Mouse (Mus musculus) heart, postnatal 25 days (tissue): ENCODE measurements at regions not wholly inside any gene's neighbourhood (a gene's known extent, or its start where the extent isn't known, plus 50 kb on each side); places are given as distances from the start of the nearest gene placed in this dataset.

ENCODE experiments used
- DNase-seq: peaks from one replicate; pipeline ENCODE4 v3.0.0; 2022; ENCODE audit warnings: low spot score
- intact Hi-C: fragments of 180-260 bp; cut with DNase I; formaldehyde crosslinking; loops from one replicate; pipeline ENCODE4 v1.15.1; 2025

DNA sequence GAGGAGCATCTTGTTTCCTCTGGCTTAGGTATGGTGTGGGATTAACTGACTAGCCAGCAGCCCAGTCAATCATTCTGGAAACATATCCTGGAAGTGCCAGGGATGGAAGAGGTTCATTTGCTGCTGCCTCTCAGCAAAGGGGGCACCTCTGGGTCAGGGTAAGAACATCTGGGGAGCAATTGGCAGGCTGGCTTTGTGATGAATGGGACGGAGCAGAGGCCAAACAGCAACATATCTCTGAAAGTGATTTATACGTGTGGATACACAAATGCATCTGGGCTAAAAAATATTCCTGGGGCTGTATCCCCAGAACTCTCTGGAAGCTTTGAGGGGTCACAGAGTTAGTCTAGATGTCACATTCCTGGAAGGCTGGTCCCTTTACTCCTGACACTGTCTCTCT, 257.2 kb upstream of the Tle4 start:
- intact Hi-C loops: no loop called here

GRCm38 (mm10) chr19:14853416-14853815, 255.6 kb upstream of the Tle4 start:
- no peak for DNase-seq
- intact Hi-C loops: no loop called here

More for the DNA sequence above, 257.2 kb upstream of the Tle4 start:
- no peak for DNase-seq

DNA sequence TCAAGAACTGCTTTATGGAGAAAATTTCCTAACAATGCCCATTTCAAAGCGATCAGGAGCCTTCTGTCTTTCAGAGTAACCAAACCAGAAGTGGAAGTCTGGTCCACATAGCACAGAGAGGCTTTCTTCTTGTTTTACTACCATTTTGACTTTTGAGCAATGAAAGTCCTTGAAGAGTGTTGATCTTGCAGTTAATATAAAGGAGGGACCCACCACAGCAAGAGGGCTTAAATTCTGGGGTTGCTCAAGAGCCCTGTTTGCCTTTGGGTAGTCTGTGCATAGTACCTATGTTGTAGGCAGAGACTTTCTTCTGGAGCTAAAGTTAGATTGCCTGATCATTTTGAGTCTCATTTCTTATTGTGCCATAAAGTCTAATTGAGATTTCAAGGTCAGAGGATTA, 251.7 kb upstream of the Tle4 start:
- DNase-seq: no peak
- intact Hi-C loops: no loop called here

DNA sequence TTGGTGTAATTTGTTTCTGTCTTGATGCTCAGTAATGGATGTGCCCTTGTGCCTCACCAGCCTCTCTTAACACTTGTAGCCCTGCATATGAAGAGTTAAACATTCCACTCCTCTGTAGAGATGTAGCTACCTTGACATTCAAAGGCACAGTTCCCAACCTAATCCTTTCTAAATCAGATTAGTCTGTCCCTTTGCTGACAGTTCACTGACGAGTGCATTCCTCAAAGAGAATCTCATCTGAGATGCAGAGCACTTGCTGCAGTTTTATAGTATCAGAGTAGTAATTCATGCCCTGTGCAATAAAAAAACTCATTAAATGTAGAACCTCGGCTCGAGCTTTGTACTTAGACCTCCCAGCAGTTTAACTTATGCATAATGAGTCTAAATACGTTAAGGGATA, 249.3 kb upstream of the Tle4 start:
- intact Hi-C loops: no loop called here
- DNase-seq: no peak

DNA sequence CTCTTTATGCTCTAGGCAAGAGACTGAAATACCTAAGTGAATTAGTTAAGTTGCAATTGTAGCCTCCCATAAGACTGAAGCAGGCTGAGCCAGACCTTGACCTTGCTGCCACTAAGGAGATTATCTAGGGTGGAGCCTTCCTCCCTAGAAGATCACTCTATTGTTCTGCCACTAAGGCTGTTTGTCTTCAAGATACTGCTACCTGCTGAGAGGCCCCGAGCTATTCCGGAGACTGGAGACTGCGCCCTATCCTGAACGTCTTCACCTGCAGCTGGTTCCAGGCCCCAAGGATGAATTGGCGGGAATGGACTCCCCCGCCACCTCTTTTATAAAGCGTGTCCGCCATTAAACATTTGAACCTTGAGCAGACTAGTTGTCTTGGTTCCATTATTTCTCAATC, 237.8 kb upstream of the Tle4 start:
- DNase-seq: no peak
- intact Hi-C loops: no loop called here

DNA sequence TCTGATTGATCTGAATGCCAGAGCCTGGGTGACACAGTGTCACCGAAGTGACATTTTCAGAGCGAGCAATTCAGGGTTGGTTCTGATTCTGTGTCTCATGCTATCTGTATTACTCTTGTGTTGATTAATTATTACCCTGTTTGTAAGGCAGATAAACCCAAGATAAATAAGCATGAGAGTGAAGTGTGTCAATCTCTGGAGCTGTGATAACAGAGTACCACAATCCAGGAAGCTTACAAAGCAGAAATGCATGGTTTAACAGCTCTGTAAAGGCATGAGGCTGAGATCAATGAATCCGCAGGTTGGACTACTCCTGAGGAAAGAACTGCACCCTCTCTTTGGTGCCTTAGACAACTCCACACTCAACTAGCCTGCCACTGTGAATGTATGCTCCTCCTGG, 218.5 kb upstream of the Tle4 start:
- no peak for DNase-seq
- intact Hi-C loops: no loop called here

DNA sequence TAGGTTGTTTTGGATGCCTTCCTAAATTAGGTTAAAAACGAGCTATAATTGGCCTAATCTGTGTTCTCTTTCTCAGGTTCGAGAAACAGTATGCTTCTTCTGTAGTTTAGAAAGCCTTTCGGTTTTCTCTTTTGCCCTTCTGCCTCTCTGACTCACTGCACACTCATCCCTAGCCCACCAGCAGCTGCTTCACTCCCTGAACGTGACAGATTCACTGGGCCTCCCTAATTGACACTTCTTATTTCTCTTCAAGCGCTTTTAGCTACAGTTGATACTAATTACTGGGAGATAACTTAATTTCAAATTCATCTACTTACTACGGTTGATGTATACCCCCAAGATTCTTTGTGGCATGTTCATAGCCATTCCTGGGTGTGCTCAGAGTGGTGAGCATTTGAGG, 208.9 kb upstream of the Tle4 start:
- DNase-seq: no peak
- intact Hi-C loops: no loop called here

DNA sequence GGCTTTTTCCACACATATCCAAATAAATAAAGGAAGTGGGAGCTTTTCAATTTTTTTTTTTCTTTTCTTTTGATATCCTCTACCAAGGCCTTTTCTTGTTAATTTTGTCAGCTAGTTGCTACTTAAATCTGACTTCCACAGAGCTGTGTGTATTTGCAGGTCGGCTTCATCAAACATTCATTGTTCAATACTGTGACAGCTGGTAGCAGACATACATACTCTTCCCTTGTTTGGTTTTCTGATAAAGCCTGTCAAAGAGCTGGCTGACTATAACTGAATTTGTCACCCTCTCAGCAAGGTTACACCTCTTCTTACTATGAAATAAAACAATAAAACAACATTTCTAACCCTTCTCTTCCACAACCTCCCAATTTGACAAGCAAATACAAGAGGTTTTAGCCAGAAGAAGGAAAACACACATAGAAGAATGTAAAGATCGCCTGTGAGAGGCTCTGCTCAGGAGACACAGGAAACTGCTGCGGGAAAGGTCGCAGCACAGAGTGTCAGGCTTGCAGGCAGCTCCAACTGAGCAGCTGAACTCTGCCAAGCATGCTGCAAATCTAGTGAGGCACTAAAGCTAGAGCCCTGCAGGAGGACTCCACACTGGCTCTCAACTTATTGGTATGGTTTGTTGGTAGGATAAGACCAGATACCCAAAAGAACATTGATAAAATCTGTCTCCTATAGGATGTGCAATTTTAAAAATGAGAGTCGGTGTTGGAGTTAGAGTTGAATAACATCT, 205.2 kb upstream of the Tle4 start:
- intact Hi-C loops: no loop called here

DNA sequence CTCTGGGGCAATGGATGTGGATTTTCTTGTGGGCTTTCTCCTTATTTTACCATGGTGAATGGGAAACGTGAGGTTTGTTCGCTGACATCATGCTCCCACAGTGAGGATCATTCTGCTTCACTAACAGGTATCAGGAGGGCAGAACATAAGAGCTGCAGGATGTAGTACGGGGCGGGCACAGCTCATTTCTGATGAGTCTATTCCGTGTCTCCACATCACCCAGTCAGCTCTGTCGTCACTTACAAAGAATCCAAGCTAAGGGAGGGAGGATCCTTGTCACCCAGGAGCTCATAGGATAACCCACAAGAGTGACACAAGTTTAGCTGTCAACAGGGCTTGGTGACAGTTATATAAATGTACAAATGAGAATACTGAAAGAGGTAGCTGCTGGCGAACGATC, 203.8 kb upstream of the Tle4 start:
- DNase-seq: no peak
- intact Hi-C loops: no loop called here

More for the DNA sequence above, 205.2 kb upstream of the Tle4 start:
- DNase-seq: no peak

DNA sequence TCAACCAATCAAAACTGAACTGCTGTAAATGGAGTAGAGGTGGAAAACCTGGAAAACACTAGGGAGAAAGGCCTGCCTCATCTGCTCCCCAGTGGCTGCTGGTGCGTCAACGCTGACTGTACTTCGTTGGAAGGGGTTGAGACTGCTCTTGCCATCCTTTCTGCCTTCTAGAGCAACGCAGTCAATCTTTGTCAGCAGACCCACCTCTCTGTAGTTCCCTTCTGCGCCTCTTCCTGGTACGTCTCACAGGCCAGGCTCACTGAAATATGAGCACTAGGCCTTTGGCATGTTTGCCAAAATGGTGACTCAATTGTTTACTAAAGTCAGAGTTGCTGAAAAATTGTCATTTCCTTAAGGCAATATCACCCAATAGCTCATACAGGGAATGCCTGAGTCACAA, 201.2 kb upstream of the Tle4 start:
- intact Hi-C loops: no loop called here
- no peak for DNase-seq

- intact Hi-C loops: no loop called here
- no peak for DNase-seq
These were observed 200.6 kb upstream of the Tle4 start for GRCm38 (mm10) chr19:14798417-14798816.

DNA sequence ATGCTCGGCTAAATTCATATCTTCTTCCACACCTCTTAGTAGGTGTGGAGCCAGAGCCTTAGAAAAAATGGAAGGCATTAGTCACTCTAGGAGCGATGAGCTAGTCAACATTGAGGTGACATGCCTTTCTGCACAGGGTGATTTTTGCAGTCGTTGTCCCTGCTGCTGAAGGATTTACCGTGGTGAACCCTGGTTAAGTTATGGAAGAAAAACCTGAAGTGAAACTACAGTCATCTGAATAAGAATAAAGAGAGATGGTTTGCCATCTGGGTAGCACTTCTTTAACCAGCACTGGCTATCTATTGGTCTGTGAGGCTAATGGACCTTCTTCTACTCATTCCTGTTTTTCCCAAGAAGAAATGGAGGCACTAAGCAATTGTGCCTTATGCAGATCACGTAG, 198.1 kb upstream of the Tle4 start:
- DNase-seq: no peak
- intact Hi-C loops: no loop called here

DNA sequence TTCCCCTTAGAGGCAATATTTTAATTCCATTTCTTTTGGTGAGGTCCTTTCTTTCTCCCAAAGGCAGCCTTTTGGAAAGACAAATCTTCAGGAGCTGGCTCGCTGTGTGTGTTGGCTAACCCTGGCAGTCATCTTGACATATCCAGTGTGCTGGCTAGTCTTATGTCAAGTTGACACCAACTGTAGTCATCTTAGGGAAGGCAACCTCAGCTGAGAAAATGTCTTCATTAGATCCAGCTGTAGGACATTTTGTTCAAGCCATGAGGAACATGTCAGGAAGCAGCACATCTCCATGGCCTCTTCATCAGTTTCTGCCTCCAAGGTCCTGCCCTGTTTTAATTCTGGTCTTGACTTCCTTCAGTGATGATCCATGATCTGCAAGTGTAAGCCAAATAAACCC, 192.1 kb upstream of the Tle4 start:
- intact Hi-C loops: no loop called here
- no peak for DNase-seq

GRCm38 (mm10) chr19:14788630-14789029, 190.8 kb upstream of the Tle4 start:
- DNase-seq: no peak
- intact Hi-C loops: no loop called here

DNA sequence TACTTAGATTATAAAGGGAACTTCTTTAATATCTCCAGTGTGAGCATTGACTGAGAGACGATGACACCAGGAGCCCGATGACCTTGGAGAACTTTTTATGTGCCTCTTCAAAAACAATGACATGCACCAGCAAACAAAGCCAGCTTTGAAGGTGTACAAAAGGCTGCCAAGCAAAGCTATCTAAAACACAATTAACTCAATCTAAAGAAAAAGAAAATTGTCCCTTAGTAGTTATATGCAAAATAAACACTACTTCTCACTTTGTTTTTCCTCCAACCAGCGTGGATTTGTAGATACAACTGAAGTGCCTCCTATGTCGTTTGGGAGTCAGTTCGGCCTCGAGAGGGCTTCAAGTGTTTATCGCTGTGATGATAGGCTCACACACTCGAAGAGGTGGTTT, 189.0 kb upstream of the Tle4 start:
- no peak for DNase-seq
- intact Hi-C loops: no loop called here

GRCm38 (mm10) chr19:14785661-14786060, 187.8 kb upstream of the Tle4 start:
- intact Hi-C loops: no loop called here

DNA sequence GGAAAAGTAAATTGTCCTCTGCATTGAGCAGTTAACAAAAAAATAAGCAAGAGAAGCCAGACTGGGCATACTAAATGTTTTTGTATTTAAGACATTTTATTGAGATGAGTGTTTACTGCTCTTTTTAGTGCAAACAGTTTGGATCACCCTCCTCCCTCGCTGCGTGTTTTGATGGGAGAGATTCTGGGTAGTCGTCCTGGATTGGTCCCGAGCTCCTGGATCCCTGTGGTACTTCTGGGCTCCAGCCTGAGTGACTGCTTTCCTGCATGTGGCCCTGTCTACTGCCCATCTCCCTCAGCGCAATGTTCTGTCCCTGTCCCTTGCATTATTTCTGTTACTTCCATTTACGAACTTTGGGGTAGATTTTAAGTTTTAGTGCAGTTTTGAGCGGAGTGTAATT, 179.9 kb upstream of the Tle4 start:
- intact Hi-C loops: no loop called here
- DNase-seq: no peak

More at GRCm38 (mm10) chr19:14785661-14786060, 187.8 kb upstream of the Tle4 start:
- DNase-seq: no peak

- intact Hi-C loops: no loop called here
- no peak for DNase-seq
These were observed 179.3 kb upstream of the Tle4 start for GRCm38 (mm10) chr19:14777198-14777597.

DNA sequence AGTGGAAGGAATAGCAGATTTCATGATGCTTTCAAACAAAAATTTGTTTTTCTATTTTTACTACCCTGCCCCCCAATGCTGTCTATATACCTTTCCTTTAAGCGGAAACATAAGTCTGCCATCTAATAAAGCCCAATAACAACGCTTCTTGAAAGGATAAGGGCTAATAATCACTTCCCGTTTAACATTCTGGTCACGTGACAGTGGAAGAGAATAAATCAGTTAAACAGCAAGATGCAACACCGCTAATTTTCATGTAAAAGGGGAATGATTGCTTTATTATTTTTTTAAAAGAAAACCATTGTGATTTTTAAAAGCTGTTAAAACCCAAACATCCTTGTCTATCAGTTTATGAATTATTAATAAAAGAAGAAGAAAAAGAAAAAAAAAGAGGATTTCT, 178.9 kb upstream of the Tle4 start:
- intact Hi-C loops: no loop called here

GRCm38 (mm10) chr19:14772794-14773193, 174.9 kb upstream of the Tle4 start:
- intact Hi-C loops: no loop called here
- no peak for DNase-seq

More for the DNA sequence above, 178.9 kb upstream of the Tle4 start:
- DNase-seq: no peak

- intact Hi-C loops: no loop called here
- no peak for DNase-seq
These were observed 154.8 kb upstream of the Tle4 start for GRCm38 (mm10) chr19:14752646-14753045.

- intact Hi-C loops: no loop called here
- DNase-seq: no peak
These were observed 144.5 kb upstream of the Tle4 start for GRCm38 (mm10) chr19:14742361-14742760.
